Mouse (Mus musculus) c-Kit-positive CD71-negative TER-119-negative erythroid progenitor cells, embryonic 14.5 days (primary cell): ENCODE measurements around the gene C8g.
A peak's percentile ranks its signal among the peaks of the same experiment; 100 is the strongest.

Experiments
- DNase-seq: peaks from one replicate; pipeline ENCODE4 v3.0.0-alpha.2; 2013; ENCODE audit warnings: low read depth

The C8g gene

DNA sequence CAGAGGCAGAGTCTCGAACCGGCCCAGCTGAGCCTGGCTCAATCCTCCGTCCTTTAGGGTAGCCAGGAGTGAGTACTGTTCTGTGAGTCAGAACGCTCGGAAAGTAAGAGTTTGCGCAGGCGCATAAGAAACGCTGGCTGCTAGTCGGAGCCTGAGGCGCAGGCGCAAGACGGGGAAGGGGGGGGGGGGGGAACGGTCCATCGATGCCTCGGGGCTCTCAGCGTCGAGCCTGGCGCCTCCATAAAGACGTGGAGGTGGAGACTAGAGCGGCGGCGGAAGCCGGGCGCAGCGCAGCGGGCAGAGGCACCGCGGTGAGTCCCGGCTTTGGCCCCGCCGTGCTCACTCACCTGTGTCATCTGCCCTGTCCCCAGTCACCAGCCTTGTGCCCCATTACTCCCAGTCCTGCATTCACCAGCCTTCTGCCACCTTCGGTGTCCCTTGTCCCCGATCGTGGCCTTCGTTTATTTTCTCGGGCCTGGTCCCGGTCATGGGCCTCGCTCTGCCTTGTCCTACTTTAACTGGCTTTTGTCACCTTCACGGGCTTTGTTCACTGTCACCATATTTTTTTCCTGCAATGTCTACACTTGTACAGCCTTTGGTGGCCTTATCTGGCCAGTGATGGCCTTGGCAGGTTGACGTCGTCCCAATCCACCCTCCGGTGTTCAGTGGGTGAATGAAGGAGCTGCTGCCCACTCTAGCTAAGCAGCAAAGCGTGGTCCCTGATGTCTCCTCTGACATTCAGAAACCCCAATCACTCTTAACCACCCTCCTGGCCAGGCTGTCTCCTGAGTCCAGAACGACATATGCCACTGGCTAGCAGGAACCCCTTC is 728 bp downstream of the C8g start, which contains the start of gene Fbxw5:
Fbxw5 (plus strand) TSS at position 175 of the 830 bp plus-strand sequence.
- DNase-seq: peak; percentile 91

DNA sequence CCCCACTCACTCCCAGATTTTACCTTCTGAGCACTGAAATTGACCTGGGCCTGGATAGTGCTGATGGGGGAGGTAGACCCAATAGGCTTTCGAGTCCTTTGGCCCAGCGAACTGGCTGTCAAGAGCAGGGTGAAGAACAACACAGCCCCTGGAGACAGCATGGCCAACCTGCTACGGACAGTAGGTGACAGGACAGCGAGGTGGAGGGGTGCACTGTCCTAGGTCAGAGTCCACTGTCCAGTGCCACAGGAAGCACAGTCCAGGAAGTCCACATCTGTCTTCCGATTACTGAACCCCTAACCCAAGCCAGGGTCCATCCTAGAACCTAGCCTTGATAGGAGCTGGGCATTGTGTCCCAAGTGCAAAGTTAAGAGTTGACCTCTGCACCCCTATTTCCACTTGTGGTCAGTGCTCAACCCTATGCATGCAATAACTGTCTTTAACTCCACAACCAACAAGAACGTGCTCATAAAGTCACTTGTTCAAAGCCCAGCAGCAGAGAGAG is 1.4 kb downstream of the C8g start:
- no peak for DNase-seq

DNA sequence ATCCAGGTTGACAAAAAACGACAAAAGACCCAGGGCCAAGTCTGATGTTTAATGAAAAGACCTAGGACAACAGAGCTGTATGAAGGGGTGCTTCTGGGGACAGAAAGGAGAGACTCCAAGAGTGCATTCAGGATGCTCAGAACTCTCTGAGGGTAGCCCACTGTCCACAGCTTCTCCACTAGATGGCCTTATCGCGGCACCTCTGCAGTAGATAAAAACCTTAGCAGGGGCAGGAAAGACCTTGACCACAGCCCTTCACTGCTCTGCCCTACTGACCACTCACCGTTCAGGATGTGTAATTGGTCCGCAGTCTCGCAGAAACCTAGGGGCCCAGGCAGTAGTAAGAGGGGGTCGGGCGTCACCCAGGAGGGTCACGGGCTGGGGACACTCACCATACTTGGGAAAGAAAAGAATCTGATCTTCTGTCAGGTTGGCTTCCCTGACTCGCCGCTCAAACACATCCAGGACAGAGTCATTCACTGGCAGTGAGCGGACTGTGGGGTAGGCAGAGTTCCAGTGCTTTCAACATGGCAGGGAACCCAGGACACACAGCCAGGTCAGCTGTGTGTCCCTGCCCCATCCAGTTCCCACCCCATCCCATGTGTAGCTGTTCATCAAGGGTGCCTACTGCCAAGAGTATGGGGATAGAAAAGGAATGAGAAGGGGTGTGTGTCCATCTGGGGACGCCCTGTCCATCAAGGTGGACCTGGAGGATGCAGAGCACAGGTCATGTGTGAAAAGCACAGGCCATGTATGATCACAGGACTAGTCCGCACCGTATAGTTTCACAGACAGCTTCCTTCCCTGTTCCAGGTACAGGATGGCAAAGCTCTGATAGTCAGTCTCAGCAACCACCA is 2.7 kb downstream of the C8g start:
- no peak for DNase-seq

DNA sequence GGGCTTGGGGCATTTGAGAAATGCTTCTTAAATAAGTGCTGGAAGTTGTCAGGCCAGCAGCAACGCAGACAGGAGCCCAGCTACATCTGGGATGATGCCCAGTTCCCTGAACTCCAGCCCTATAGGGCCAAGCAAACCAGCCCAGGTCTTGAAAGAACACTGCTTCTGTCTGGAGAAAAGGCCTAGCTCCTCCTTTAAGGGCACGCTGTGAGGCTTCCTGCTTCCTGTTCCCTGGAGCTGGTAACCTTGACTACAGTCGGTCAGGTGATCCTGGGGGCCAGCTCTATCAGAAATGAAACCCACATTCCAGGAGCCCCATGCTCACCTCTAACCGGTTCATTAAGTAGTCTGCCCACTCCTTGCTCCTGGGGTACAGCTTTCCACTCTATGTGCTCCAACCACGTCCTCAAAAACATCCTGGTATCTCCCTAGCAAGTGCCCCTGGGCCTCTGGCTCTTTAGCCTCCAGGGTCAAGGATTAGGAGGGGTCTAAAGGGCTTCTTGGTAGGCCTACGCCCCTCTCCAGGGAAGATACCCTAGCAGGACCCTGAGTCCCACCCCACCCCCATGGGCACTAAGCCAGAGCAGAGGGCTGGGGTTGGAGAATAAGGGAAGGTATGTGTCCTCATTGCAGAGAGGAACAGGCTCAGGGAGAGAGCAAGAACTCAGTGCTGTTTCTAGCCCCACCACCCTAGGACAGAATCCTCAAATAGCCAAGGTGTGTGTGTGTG is 3.5 kb downstream of the C8g start:
- DNase-seq: no peak

DNA sequence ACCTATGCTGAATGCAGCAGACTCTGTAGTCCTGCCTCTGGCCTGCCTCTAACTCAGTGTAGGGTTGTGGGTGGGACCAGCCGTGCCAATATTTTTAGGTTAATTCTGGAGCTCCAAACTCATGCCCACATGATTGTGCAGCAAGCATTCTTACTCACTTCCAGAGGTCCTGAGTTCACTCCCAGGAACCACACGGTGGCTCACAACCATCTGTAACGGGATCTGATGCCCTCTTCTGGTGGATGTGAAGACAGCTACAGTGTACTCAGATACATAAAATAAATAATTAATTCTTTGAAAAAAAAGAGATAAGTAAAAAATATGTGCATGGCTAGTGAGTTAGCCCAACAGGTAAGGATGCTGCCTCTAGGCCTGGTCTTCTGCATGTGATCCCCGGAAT is 5.1 kb downstream of the C8g start:
- no peak for DNase-seq

DNA sequence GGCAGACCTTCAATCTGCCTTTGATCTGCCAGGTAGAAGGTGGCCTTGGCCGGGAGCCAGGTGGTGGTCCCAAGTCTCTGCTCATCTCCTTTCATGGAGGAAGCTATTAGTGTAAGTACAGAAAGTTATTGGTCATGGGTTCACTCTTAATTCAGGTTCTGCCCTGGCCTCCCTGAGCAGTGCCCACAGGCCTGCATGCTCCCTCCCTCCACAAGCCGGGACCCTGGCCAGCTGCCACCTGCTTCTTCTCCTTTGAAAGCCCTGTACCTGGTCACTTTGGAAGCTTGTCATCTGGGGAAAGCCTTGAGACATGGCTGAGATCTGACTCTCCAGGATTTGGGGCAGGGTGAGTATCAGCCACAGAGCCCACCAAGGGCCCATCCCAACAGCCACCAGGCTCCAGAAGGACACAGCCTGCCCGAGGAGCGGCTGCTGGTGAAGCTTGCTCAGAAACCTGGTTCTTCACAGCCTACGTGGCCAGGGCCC is 8.0 kb downstream of the C8g start, which contains the start of gene Lcn12:
Lcn12 (minus strand) TSS at position 436 of the 486 bp plus-strand sequence.
- no peak for DNase-seq

DNA sequence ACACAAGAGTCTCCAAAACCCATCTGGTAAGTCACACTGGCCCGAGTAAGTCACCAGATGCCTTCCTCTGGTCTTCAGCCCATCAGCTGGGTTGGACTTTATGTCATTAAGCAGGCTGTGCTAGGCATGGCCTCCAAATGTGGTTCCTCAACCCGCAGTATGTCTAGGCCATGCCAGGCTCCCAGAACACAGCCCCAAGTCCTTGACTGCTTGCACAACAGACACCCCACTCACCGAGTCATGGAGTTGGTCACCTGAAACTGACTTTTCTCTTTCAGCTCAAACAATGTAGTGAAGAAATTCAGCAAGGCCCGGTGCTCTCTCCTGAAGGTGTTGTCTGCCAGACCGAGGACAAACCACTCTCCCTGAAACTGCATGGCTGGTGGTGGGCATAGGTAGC is 8.5 kb downstream of the C8g start:
- DNase-seq: no peak

DNA sequence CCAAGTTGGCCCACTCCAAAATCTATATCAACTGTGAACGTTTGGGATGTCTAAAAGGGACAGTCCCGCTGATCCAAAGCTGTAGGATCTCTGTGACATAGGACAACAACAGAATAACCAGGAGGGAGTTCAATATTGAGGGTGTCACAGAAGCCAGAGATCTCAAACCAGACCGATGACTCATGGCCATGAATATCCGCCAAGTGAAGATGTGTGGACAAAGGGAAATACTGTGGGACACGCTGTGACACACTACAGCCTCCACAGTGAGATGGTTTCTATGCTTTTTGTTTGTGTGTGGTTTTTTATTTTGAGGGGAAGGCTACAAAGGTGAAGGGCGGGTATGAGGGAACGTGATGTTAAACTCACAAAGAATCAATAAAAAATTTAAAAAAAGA is 12.8 kb downstream of the C8g start:
- no peak for DNase-seq

DNA sequence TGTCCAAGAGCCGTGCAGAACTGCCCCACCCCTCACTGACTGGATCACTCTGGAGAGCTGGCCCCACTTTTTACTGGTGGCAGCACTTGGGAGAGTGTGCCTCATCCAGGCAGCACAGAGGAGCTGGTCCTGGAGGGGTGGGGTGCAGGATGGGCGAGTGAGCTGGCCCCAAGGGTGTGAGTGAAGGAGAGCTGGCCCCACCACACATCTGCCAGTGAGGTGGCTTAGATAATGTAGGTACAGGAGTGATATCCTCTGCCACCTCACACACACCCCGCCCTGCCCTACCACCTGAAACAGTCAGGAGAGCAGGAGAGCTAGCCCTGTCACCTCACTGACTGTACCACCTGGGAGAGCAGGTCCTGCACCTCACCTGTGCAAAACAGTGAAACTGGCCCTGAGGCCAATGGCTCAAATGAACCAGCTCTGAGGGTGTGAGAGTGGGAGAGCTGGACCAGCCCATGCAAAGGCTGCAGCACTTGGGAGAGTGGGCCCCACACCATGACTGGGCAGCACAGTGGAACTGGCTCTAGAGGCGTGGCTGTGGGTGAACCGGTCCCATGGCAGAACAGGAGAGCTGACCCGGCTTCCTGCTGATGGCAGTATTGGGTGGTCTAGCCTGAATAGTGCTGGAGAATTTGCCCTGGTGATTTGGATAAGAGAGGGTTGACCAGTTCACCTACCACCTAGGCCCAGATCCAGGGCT is 13.4 kb downstream of the C8g start:
- no peak for DNase-seq

DNA sequence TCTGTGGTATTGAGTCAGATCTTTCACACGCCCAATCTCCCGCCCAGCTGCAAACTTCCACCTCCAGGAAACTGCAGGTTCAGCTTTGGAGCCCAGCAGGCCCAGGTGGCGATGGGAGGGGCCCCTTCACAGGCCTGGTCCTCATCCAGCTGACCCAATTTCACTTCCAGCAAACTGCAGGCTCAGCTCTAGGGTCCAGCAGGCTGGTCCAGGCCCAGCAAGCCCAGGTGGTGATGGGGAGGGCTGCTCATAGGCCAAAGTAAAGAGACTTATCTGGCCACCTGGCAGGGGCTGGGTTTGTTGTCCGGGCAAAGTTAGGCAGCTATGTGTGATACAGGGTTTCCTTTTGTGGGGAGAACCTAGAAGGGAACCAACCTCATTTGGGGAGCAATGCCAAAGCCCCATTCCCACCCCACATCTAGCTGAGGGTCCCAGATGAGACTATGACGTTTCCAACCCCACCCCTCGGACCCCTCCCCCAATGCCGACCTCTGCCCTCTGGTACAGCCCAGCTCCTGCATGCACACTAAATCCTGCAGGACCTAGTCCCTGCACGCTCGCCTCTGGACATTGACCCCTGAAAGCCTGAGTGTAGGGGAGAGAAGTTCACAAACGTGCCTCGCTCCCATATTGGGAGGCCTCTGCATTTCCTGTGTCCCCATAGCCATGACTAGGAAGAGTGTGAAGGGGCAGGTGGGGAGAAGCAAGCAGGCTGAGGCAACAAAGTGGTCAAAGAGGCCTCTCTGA is 16.4 kb downstream of the C8g start:
- no peak for DNase-seq

DNA sequence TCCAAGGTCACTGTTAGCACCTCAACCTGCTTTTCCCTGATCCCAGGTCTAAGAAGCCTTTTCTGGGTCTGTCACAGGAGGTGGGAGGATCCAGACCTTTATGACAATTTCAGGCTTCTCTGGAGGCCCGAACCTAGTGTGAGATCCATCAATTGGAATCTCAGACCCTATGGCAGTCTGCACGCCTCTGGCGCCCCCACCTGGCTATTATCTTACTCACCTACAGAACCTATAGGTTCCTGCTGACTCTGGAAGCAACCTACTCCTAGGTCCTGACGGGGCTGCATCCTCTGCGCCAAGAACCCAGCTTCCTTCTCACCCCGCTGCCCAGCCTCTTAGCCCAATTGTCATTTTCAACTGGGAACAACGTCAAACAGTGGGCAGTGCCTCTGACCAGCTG is 18.6 kb downstream of the C8g start:
- DNase-seq: no peak

DNA sequence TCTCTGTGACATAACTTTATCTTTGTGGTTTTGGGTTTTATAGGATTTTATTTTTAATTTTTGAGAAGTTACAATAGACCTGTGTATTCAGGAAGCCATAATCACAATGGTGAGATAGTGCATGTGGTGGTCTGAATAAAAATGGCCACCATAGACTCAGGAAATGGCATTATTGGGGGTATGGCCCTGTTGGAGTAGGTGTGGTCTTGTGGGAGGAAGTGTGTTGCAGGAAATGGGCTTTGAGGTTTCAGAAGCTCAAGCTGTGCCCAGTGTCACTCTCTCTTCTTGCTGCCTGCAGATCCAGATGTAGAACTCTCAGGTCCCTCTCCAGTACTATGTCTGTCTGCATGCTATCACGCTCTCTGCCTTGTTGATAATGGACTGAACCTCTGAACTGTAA is 21.0 kb downstream of the C8g start:
- no peak for DNase-seq

DNA sequence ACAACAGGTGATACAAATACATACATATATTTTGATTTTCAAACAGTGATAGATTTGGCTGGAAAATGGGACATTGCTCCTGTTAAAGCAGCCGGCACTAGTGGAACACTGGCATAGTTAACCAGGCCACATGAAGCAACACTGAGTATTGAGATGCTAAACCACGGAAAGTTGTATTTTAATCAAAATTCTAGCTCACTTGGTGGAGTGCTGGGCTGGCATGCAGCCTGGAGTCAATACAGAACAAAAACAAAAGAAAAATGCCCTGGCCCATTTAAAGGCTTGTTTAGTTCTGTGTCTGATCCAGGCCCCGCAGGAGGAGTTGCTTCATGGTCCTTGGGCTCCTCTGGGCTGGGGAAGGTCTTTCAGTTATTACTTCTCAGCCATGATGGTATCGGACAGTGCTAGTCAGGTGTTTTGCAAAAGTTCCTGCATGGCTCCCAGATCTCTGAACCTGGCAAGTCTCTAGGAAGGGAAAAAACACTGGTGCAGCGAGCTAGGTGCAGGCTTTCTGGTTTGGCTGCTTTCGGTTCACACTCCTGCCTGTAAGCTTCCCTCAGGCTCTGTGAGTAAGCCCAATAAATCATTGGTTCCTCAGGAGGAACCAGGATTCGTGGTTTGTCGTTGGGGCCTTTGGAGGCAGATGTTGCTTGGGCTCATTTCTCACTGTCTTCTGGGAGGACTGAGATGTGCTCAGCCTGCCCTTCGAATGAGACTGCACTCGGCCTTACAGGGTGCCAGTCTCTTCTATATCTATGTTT is 21.8 kb downstream of the C8g start:
- no peak for DNase-seq

DNA sequence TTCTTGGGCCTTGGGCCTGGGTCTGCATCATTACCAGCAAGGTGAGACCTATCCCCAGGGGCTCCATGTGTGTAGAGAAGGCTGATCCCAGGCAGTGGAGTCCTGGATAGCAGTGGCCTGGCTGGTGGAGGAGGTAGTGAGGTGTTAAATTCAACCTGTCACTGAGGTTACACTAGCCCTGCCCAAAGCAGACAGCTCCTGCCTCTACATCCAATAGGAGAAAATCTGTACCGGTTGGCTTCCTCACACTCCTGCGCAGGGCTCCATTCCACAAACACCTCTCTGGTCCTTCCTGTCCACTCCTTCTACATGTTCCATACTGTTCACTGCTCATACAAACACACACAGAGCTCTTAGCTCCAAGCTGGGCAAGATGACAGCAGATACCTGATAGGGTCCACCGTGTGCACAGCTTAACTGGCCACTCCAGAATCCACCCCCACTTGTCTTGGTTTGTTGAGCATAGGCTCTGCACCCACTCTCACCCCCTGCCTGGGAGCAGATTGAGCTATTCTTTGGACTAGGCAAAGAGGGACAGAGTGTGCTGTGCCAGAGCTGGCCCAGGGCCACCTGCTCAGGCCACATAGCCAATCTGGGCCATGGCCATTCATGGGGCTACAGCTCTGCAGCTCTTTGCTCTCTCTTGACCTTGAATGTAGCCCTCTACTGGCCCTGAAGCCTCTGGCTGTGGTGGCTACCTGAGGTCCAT is 23.4 kb downstream of the C8g start:
- no peak for DNase-seq

DNA sequence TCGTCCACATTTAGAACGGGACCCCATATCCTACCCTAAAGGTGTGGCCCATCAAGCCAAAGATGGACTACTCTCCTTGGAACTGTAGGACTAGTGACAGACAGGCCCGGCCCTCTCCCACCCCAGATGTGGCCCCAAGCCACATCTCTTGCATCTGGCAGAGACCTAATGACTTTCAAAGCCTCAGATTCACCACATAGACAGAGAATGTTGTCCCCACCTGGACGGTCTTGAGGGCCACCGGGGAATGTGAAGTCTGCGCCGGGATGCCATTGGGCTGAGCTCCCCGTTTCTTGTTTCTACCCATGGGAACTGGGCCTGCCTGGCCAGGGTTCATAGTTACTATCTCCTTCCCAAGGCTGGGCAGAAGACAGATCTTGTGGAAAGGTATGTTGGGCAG is 24.0 kb downstream of the C8g start:
- DNase-seq: no peak

DNA sequence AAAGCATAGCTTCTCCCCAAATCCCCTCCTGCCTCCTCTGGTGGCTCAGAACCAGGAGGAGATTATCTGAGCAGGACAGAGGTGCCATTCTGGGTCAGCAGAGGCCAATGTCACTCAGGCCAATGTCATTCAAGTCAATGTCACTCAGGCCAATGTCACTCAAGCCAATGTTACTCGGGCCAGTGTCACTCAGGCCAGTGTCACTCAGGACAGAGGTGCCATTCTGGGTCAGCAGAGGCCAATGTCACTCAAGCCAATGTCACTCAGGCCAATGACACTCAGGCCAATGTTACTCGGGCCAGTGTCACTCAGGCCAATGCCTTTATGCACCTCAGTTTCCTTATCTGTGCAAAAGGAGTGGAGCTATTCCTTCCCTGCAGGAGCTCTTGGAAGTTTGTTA is 29.0 kb downstream of the C8g start:
- no peak for DNase-seq

DNA sequence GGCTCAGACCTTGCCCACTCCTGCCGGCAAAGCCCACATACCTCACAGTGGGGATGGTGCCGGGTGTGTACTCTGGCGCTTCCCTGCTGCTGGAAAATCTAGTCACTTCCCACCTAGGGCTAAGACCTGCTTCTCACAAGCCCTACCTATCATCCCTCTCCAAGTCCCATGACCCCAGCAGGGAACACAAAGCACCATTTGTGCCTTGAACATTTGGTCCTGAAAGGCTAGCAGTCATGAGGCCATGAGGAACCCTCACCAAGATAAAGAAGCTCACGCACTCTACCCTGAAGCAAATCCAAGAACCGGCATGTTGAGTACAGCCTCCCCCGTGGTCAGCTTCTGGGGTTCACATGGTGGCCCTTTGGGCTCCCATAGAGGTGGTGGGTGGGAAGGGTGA is 31.6 kb downstream of the C8g start, which contains the start of gene Ptgds:
Ptgds (minus strand) TSS at position 78 of the 400 bp plus-strand sequence.
- DNase-seq: no peak

DNA sequence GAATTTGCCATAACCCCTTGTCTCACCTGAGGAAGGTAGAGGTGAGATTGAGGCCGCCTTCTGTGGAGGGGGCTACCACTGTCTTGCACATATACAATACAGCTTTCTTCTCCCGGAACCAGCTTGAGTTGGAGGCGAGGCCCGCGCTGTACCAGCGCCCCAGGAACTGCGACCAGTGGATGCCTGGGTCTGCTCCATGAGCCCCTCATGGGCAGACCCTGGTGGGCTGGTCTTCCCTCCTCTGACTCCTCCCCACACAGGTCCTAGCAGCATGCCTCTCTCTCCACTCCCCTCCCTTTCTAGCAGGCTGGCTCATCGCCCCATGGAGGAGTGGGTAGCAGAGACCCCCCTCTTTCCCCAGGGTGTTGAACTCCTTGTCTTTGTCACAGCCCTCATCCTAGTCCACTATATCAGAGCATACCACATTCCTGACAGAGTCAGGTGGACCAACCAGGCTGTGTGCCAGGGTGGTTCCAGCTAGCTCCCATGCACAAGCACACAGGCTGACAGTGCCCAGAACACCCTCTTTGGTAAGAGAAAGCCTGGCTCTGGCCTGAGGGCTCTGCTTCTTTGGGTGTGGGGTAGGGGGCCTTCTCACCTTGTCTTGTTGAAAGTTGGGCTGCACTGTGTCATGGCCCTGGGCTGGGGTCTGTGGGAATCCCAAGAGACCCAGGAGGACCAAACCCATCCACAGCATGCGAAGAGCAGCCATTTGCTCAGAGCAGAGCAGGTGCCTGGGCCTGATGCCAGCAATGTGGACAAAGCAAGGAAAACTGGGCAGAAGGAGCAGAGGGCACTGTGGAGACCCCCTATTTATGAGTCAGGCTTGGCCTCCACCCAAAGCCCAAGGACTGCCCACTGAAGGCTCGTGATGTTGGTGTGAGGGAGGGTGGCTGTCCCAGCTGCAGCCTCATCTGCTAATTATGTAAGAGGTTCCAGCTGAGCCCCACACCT is 32.3 kb downstream of the C8g start:
- no peak for DNase-seq
